Mouse (Mus musculus): Measurements from ENCODE around the gene BC052040.

BC052040 gene

DNA sequence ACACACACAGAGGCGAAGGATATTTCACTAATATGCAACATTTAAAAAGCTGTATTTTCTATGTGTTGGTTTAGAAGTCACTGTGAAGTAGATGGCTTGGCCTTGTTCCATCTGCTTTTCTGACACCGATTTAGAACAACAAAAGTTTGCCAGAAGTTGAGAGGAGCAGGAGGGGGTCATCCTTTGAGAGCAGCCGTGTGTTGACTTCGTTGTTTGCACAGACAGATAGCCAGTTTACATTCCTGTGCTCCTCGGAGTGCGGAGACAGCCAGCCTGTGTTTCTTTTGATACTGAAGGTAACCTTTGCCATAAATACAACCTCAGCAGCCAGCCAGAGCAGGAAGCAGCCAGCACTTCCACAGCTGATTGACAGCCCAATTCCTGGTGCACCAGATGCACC is 204.2 kb downstream of the BC052040 start:
- Histone ChIP-seq H3K36me3 (ENCODE audit: control insufficient read depth, insufficient read depth, low read length, poor library complexity, severe bottlenecking) (no peaks in the 10 kb centered on the region), H3K27me3 (ENCODE audit: control insufficient read depth, insufficient read depth, low read length, poor library complexity, severe bottlenecking) (no peaks in the 10 kb centered on the region)
- DNase-seq (ENCODE audit: low read depth, low spot score), result no peak

DNA sequence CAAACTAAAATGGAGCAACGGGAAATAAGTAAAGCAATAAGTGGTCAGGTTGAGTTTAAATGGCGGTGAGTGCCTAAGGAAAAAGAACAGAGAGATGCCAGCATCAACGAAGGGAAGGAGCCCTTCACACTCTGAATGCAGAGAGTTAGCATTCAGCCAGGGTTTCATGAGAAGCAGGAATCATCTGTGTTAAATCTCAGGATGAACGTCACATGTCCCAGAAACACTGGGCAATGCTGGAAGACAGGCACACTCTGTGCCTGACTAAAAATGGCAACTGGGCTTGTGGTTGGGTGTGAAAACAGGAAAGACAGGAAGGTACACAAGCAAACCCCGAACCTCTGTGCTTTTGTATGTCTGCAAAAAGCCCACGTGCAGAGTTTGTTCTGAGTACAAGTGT is 217.3 kb downstream of the BC052040 start:
- Histone ChIP-seq H3K27me3 (ENCODE audit: control insufficient read depth, insufficient read depth, low read length, poor library complexity, severe bottlenecking) (no peaks in the 10 kb centered on the region), H3K36me3 (ENCODE audit: control insufficient read depth, insufficient read depth, low read length, poor library complexity, severe bottlenecking) (no peaks in the 10 kb centered on the region)
- DNase-seq (ENCODE audit: low read depth, low spot score), result no peak

DNA sequence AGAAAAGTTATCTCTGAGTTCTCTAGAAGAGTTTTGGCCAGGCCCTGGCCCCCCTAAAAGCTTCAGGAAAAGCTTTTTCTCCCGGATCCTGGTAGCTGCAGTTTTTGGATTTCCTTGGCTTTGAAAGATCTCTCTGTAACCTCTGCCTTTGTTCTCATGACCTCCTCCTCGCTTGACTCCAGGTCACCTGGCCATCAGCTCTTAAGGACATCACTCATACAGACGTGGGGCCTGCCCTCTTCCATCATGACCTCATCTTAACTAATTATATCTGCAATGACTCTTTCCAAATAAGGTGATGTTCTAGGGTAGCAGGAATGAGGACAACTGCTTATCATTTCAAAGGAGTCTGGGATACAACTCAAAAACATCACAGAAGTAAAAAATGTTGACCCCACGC is 226.9 kb downstream of the BC052040 start:
- Histone ChIP-seq H3K36me3 (ENCODE audit: control insufficient read depth, insufficient read depth, low read length, poor library complexity, severe bottlenecking) (no peaks in the 10 kb centered on the region), H3K27me3 (ENCODE audit: control insufficient read depth, insufficient read depth, low read length, poor library complexity, severe bottlenecking) (no peaks in the 10 kb centered on the region)
- no peak for DNase-seq (ENCODE audit: low read depth, low spot score)

DNA sequence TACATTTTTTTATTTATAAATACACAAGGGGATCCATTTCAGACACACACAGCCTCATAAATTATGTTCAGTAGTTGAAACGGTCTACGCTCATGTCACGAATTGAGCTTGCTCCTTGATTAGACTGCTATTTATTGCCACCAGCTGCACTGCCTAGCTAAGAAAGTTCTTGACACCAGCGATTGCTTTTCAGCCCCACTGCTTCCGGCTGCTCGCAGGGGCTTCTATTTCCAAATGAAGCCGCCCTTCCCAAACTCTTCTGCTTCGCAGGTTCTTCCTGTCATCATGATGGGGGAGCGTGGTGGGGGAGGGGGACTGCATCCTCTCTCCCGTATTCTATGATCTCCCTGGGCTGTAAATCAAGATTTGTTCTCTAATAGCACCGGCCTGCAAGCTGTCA is 231.8 kb downstream of the BC052040 start:
- H3K36me3 ChIP-seq (ENCODE audit: control insufficient read depth, insufficient read depth, low read length, poor library complexity, severe bottlenecking), result no peaks in the 10 kb centered on the region
- no peak for DNase-seq (ENCODE audit: low read depth, low spot score)

DNA sequence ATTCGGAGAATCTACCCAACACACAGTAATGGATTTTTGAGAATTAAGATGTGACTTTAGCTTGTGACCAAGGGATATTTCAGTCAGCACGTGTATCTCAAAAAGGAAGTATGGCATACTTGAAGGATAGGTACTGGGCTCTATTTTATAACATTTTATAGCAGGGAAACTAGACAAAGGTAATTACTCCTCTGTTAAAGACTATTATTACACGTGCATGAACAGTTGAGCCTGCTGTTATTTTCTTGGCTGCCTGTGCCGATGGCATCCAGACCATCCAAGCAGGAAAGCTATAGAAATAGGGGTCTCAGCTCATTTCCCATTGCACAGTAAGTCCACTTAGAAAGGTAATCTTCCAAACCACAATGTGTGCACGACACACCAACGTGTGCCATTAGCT is 232.2 kb downstream of the BC052040 start:
- no peak for DNase-seq (ENCODE audit: low read depth, low spot score)
- Histone ChIP-seq H3K27me3 (ENCODE audit: control insufficient read depth, insufficient read depth, low read length, poor library complexity, severe bottlenecking) (no peaks in the 10 kb centered on the region), H3K36me3 (ENCODE audit: control insufficient read depth, insufficient read depth, low read length, poor library complexity, severe bottlenecking) (no peaks in the 10 kb centered on the region)

More for the DNA sequence above, 231.8 kb downstream of the BC052040 start:
- H3K27me3 ChIP-seq (ENCODE audit: control insufficient read depth, insufficient read depth, low read length, poor library complexity, severe bottlenecking), result no peaks in the 10 kb centered on the region

DNA sequence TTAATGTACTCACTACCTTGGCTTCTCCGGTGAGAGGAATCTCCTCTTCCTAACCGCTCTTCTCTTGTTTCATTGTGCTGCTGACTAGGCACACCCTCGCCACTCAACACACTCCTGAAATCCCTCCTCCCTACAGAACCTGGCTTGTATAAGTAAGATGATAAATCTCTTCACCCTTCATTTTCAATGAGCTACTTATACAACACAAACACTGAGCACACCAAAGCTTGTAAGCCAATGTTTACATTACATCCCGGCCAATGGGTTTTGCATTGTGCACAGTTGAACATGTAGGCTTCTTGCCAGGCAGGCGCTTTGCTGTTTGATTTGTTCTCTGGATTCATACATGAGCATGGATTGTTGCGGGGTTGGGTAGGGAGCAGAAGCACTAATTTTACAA is 236.4 kb downstream of the BC052040 start:
- Histone ChIP-seq H3K27me3 (ENCODE audit: control insufficient read depth, insufficient read depth, low read length, poor library complexity, severe bottlenecking) (no peaks in the 10 kb centered on the region), H3K36me3 (ENCODE audit: control insufficient read depth, insufficient read depth, low read length, poor library complexity, severe bottlenecking) (no peaks in the 10 kb centered on the region)
- no peak for DNase-seq (ENCODE audit: low read depth, low spot score)

DNA sequence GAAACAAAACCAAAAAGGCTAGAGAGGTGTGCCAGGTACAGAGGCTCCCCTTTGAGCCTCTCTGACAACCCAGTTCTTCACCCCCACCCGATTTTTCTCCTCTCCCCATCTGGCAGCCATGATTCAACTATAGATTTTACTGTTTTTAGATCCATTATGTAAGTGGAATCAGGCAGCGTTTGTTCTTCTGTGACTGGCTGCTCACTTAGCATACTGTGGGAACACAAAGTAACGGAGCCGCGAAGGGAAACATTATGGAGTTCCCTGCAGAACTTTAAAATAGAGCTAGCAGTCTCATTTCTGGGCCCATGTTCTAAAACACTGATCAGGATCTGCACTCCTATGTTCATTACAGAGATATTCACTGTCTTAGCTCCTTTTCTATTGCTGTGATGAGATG is 240.8 kb downstream of the BC052040 start:
- no peaks in the 10 kb centered on the region for H3K36me3 ChIP-seq (ENCODE audit: control insufficient read depth, insufficient read depth, low read length, poor library complexity, severe bottlenecking)

More for the DNA sequence above, 240.8 kb downstream of the BC052040 start:
- no peak for DNase-seq (ENCODE audit: low read depth, low spot score)
- H3K27me3 ChIP-seq (ENCODE audit: control insufficient read depth, insufficient read depth, low read length, poor library complexity, severe bottlenecking), result no peaks in the 10 kb centered on the region
